Mouse (Mus musculus) layer of hippocampus, adult 8-10 months (tissue): ENCODE results near the gene S1pr5. TPM values are rescaled to one million over a fixed set of nuclear protein-coding genes. Genes with fewer than 3 reads are reported as not detected.
"Not testable (repeated sequence)": the region's sequence is repeated elsewhere in the genome, so short reads cannot be mapped to it uniquely, and the experiment has no call there.

ENCODE experiments used
- DNase-seq, 2 experiments: peaks; one replicate each; pipeline ENCODE4 v3.0.0; 2022; ENCODE audit warnings: low spot score in 2 of 2
- total RNA-seq, 4 experiments: library from RNA; stranded (reverse); gene quantifications; 2 replicates each; pipeline ENCODE4 v1.2.4; 2022

Gene S1pr5
- total RNA-seq: 10 to 100 TPM; 11.3 to 19.1 (median 14.6) TPM

DNA sequence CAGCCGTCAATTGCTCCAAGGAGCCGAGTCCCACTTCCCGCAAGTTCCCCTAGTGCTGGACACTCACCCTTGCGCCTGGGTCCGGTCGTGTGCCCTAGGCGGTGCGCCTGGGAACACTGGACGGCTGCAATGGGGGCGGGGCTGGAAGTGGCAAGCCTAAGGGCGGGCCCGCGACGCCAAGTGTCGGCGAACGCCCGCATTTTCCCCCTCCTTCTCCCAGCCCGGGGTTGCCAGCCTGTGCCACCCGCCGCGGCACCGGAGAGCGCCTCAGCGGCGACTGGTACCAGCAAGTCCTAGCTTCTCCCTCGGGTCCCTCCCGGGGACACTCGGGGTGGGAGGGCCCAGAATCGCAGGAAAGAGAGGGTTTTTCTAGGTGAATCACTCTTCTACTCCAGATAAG is at the start of gene S1pr5:
S1pr5 (minus strand) TSS at position 118 of the 400 bp plus-strand sequence.
- DNase-seq: peak in 1 of 2 experiments; percentile 55

DNA sequence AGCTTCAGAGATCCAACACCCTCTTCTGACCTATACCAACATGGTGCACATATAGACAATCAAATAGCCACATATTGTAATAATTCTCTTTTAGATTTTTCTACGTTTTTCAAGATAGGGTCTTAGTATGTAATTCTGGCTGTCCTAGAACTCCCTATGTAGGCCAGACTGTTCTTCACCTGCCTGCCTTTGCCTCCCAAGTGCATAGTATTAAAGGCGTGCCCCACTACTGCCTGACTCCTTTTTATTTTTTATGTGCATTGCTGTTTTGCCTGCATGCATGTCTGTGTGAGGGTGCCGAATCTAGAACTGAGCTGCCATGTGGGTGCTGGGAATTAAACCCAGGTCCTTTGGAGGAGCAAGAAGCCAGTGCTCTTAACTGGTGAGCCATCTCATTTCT is 44.0 kb upstream of the S1pr5 start:
- no peak for DNase-seq

DNA sequence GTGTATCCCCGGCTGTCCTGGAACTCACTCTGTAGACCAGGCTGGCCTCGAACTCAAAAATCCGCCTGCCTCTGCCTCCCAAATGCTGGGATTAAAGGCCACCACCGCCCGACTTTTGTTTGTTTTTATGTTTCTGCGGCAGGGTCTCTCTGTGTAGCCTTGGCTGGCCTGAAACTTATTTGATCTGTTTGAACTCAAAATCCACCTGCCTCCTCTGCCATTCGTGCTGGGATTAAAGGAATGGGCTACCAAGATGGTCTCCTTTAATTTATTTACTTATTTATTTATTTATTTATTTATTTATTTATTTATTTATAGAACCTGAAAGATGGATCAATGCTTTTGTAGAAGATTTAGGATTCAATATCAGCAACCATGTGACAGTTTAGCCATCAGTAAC is 43.6 kb upstream of the S1pr5 start:
- not testable (repeated sequence) for DNase-seq

DNA sequence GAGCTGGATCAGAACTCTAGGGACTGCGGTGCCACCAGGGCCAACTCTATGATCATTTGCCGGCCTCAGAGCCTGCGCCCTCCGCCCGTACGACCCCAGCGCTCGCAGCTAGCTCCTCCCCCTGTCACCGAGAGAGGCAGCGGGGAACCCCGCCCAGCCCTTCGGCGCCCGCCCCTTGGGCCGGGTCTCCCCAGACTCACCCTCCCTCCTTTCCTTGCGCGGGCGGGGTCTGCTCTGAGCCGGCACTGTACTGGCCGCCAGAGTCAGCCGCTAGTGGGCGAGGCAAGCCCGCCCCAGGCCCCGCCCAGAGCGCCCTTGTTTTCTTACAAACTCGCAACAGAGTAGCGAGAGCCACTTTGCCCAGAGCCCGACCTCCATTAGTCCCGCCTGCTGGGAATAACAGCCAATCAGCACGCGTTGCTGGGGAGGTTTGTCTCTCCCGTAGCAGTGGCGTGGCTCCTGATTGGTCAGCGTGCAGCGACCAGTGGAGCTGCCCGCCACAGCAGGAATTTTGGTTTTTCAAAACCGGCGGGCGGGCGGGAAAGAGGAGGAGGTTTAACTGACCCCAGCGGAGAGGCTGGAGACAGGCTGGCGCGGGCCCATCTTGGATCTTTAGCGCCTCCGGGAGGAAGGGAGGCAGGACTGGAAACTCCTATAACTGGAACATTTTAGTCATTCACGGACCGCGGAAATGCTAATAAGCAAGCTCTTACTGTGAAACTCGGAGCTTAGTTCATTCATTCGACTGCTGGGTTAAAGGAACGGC is 43.0 kb upstream of the S1pr5 start, which contains the start of gene Cdkn2d:
Cdkn2d (minus strand) TSS at position 386 of the 766 bp plus-strand sequence.
- DNase-seq: peak; percentile 99 to 100

- DNase-seq: no peak
Measured at GRCm38 (mm10) chr9:21290589-21290988, 42.3 kb upstream of the S1pr5 start.

DNA sequence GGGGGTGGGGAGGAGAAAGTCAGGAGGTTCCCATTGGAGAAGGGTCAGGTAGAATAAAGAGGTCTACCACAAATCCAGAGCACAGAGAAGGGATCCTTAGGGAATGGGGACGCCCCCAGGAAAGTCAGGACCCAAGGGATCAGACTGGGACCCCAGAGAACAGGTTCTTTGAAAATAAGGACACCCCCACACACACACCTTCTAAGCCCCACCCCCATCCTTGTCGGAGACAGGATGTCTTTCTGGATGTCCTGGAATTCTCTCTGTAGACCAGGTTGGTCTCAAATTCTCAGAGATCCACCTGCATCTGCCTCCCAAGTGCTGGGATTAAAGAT is 41.1 kb upstream of the S1pr5 start:
- no peak for DNase-seq

GRCm38 (mm10) chr9:21288404-21289336 is 40.4 kb upstream of the S1pr5 start:
- DNase-seq: no peak

- DNase-seq: peak; percentile 95 to 96
Measured at GRCm38 (mm10) chr9:21287571-21288402, 39.5 kb upstream of the S1pr5 start, which contains the start of gene Kri1. TSS of gene Kri1 (minus strand) at chr9:21287969.

- DNase-seq: no peak
Measured at GRCm38 (mm10) chr9:21286753-21287152, 38.5 kb upstream of the S1pr5 start.

GRCm38 (mm10) chr9:21283994-21284393 is 35.8 kb upstream of the S1pr5 start:
- no peak for DNase-seq

DNA sequence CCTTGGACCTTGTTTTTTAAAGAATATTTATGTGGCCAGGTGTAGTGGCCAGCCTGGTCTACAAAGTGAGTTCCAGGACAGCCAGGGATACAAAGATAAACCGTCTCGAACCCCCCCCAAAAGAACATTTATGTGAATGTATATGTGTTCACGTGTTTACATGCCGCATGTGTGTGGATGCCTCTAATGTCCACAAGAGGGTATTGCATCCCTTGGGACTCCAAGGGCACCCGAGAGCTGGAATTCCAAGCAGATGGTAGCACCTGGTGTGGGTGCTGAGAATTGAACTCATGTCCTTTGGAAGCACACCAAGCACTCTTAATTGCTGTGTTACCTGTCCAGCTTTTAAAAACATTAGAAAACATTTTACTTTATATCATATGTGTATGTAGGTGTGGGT is 35.3 kb upstream of the S1pr5 start:
- DNase-seq: no peak

DNA sequence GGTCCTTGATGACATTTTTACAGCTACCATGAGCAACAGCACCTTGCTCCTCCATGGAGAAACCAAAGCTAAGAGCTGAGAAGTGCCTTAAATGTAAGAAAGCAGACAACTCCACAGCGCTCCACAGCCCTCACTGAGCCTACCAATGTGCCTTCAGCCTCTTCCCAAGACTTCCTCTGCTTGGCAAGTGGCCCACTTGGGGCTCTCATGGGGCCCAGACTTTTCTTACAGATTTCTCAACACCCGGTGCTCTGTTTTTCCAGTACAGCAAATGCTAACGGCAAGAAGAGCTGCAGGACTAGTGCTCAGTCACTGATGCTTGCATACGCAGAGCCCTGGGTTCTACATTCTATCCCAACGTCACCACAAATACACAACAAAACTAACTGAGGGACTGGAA is 29.5 kb upstream of the S1pr5 start:
- DNase-seq: no peak

DNA sequence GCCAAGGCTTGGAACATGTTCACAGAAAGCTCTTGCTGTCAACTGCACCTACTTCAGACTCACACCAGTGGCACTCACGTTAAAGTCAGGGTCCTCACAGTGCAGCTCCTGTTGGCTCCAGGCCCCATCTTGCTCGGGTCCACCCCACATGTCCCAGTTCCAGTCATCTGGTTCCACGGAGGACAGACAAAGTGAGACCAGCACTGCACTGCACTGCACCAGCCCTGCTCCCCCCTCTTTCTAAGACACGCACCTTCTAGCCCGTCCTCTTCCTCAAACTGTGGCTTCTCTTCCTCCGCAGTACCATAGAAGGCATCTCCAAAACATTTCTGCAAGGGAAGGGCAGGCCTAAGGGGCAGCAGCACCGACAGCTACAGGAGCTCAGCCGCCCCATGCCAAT is 28.1 kb upstream of the S1pr5 start:
- DNase-seq: no peak

GRCm38 (mm10) chr9:21275727-21276126 is 27.5 kb upstream of the S1pr5 start:
- DNase-seq: no peak

DNA sequence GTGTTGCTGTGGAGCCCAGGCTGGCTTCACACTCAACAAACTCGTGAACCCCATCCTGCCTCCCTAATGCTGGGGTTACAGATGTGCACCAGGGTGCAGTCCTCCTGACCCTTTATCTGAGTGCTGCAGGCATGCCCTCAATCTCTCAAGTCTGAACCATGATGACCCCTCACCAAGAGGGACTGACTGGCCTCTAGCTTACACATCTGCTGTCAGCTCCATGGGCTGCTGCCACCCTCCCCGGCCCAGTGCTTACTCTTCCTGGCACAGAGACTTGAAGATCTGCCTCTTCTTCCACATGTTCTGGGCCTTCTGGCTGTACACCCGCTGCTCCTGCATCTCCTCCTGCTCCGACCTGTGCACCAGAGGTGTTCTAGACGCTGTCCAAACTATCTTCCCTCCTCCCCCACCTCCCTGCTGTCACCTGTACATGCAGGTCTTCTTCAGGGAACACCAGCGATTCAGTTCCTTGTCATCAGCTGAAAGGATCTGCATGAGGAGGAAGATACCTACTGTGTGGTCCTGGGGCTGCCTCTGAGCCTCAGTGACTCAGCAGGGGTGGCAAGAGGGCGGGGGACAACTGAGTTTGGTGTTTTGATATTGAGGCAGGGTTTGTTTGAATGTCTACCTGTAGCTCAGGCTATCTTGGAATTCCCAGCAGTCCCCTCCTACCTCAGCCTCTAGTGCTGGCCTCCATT is 26.9 kb upstream of the S1pr5 start:
- DNase-seq: no peak

DNA sequence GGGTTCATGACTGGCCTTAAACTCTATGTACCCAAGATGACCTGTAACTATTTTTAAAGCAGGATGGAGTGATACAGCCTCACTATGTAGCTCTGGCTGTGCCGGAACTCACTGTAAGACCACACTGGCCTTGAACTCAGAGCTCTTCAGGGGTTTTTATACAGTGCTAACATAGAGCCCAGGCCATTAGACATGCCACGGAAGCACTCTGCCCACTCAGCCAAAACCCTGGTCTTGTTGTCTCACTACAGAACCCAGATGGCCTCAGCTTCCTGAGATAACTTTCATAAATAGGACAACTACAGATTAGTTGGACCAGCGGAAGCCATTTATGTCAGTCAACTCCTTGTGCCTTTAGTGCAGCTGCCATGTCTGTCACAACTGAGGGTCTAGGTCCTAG is 26.1 kb upstream of the S1pr5 start:
- DNase-seq: no peak

- DNase-seq: no peak
Measured at GRCm38 (mm10) chr9:21273520-21274228, 25.4 kb upstream of the S1pr5 start.

DNA sequence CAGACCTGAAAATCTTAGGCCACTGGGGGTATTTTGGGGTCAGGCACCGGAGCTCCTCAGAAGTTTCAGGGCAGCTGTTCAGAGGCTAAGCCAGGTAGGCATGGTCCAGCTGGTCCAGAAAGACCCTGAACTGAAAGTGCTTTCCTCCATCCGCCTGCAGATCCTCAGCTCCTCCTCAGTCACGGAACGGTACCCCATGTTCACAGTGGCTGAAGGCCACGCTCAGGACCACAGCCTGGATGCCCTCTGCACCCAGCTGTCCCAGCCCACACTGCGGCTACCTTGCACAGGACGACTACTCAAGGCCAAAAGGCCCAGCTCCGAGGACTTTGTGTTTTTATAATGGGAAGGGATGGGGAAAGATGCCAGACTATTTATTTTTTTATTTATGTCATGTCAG is 24.9 kb upstream of the S1pr5 start:
- no peak for DNase-seq

DNA sequence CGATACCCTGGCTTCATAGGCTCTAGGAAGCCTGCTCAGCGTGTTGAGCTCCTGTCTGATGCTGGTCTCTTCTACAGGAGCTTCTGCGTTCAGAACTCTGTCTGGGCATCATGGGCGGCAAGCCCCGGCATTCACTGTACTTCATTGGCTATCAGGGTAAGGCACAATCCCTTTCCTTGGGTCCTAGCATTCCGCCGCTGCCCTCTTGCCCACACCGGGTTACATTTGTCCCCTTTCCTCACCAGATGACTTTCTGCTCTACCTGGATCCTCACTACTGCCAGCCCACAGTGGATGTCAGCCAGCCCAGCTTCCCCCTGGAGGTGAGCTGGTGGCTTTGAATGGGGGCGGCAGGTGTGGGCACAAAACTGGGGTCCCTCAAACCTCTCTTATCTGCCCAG is 24.1 kb upstream of the S1pr5 start:
- no peak for DNase-seq

DNA sequence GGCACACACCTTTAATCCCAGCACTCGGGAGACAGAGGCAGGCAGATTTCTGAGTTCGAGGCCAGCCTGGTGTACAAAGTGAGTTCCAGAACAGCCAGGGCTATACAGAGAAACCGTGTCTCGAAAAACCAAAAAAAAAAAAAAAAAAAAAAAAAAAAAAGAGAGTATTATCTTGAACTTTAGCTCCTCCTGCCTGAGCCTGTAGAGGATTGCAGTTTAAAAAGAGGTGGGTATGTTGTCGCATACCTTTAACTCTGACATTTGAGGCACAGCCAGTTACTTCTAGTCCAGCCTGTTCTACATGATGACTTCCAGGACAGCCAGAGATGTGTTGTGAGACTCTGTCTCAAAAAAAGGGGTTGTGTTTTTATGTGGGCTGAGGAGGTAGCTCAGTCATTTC is 21.3 kb upstream of the S1pr5 start:
- not testable (repeated sequence) for DNase-seq
